Mouse (Mus musculus): Measurements from ENCODE around the gene Ost4. TPM values are rescaled to one million over a fixed set of nuclear protein-coding genes. Genes with fewer than 3 reads are reported as not detected.
A peak's percentile ranks its signal among the peaks of the same experiment; 100 is the strongest.

Ost4 gene
- polyA plus RNA-seq, 1 experiment from 2014 or later: 377 TPM

DNA sequence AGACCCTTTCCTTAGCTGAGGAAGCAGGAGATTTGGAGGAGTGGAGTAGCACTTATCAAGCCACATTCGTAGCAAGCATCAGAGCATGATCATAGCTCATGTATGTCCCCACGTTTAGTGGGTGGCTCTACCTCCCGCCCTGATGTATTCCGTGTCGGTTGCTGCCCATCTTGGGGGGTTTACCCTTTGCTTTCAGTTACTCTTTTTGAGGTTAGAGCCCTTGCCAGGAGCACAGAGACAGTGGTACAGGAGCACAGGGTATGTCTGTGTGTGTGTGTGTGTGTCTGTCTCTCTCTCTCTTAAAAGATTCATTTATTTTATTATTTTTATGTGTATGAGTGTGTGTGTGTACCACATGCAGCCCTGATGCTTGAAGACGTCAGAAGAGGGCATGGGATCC, 15.5 kb upstream of the Ost4 start:
- ATAC-seq (ENCODE audit: low read depth) (no peak), DNase-seq (no peak)
- Histone ChIP-seq H3K27ac (no peak overlapping the region), H3K27me3 (no peaks in the 10 kb centered on the region), H3K9me3 (replicated peaks) (no peaks in the 10 kb centered on the region), H3K36me3 (peaks cover 37% of the 10 kb centered on the region), H3K4me3 (replicated peaks) (peak overlapping the region; percentile 69), H3K4me2 (peak overlapping the region; percentile 87), H3K9ac (peak overlapping the region; percentile 76), H3K4me1 (replicated peaks) (peaks cover 60% of the 10 kb centered on the region)
- WGBS (ENCODE audit: insufficient replicate concordance): 59% methylated on average over 6 of the region's 6 CpGs

DNA sequence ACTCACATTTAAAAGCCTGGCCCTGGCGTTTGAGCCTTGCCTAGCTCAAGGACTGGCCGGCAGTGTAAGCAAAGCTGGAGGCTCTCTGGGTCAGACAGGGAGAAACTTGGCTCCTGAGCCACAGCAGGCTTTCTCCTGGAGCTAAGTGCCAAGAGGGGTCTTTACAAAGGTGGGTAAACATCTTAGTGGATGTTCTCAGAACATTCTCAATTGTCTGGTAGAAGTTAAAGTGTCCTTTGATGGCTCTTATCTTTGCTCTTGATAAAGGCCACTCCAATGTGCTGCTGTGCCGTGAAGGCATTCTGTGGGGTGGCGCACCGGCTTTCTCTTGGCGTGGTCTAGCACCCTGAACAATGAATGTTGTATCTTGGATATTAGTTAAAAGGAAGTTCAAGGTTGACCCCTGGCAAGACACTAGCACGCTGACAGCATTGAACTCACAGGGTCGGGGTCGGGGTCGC, 15.0 kb upstream of the Ost4 start:
- Histone ChIP-seq H3K27me3 (no peaks in the 10 kb centered on the region), H3K9ac (peak overlapping the region; percentile 76), H3K27ac (peak overlapping the region; percentile 81), H3K4me1 (replicated peaks) (peaks cover 60% of the 10 kb centered on the region), H3K9me3 (replicated peaks) (no peaks in the 10 kb centered on the region), H3K4me2 (peak overlapping the region; percentile 87), H3K36me3 (peaks cover 43% of the 10 kb centered on the region), H3K4me3 (replicated peaks) (peak overlapping the region; percentile 69)
- ATAC-seq (ENCODE audit: low read depth): no peak
- 40% methylated on average over 10 of the region's 10 CpGs for WGBS (ENCODE audit: insufficient replicate concordance)
- no peak for DNase-seq

DNA sequence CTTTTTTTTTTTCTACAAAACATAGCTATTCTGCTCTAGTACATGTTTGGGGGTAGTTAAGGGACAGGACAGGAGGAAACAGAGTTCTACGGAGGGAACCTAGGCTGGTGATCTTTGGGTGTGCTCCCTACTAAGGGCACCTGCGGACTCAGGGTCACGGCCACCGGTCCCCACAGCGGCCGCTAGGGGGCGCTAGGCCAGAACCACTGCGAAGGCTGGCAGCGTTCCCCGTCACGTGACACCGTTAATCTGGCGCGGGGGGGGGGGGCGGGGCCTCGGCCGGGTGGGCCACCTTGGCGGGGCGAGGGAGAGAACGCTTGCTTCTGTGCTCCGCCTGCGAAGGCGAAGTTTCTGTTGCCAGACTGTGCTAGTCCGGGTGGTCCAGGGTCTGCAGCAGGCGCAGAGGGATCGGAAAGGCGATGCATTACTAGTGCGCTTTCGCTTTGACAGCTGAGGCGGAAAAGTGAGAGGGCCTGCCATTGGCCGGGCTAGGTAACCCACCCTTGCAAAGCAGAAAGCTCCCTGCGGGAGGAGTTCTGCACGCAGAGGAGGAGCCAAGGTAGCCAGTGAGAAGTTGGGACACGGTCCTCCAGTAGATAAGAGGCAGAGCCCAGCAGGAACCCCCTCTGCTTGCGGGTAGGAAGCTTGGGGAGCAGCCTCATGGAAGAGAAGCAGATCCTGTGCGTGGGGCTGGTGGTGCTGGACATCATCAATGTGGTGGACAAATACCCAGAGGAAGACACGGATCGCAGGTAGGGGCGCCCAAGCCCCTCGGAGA, 13.9 kb upstream of the Ost4 start, which contains the start of gene Khk:
Khk (plus strand) TSS at position 176 of the 778 bp plus-strand sequence.
- Histone ChIP-seq H3K4me3 (replicated peaks) (peak within 1 kb of the TSS; percentile 69), H3K4me1 (replicated peaks) (peaks cover 68% of the 10 kb centered on the region), H3K4me2 (peak within 1 kb of the TSS; percentile 87), H3K27ac (peak within 1 kb of the TSS; percentile 81), H3K9me3 (replicated peaks) (no peaks in the 10 kb centered on the region), H3K36me3 (peaks cover 52% of the 10 kb centered on the region), H3K27me3 (no peaks in the 10 kb centered on the region), H3K9ac (peak within 1 kb of the TSS; percentile 76)
- whole genome bisulfite sequencing (ENCODE audit: insufficient replicate concordance): 2% methylated on average over 40 of the region's 40 CpGs
- DNase-seq: peak; percentile 85
- ATAC-seq (ENCODE audit: low read depth): peak; percentile 92

DNA sequence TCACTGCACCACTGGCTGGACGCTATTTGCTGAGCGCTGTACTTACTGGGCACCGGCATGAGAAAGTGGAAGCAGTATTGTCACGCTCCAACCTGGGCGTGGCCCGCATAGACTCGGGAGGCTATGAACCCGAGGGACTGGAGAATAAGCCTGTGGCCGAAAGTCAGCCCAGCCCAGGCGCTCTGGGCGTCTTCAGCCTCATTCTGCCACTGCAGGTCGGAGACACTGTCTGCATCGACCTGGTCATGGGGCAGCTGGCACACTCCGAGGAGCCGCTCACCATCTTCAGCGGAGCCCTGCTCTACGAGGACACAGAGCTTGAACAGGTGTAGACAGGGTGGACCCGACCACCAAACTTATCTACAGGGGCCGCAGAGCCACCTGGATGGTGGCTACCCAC, 13.0 kb upstream of the Ost4 start:
- H3K4me3 ChIP-seq (replicated peaks): peak overlapping the region; percentile 69
- ATAC-seq (ENCODE audit: low read depth) (no peak), DNase-seq (no peak)
- H3K9me3 ChIP-seq (replicated peaks): no peaks in the 10 kb centered on the region
- peak overlapping the region; percentile 23; the same call in 1 of the 2 replicates for H3K27ac ChIP-seq
- H3K27me3 ChIP-seq: no peaks in the 10 kb centered on the region
- H3K9ac ChIP-seq: peak overlapping the region; percentile 56; the same call in 1 of the 2 replicates
- peaks cover 52% of the 10 kb centered on the region for H3K36me3 ChIP-seq
- 64% methylated on average over 19 of the region's 19 CpGs for WGBS (ENCODE audit: insufficient replicate concordance)
- peaks cover 76% of the 10 kb centered on the region for H3K4me1 ChIP-seq (replicated peaks)
- peak overlapping the region; percentile 87 for H3K4me2 ChIP-seq

DNA sequence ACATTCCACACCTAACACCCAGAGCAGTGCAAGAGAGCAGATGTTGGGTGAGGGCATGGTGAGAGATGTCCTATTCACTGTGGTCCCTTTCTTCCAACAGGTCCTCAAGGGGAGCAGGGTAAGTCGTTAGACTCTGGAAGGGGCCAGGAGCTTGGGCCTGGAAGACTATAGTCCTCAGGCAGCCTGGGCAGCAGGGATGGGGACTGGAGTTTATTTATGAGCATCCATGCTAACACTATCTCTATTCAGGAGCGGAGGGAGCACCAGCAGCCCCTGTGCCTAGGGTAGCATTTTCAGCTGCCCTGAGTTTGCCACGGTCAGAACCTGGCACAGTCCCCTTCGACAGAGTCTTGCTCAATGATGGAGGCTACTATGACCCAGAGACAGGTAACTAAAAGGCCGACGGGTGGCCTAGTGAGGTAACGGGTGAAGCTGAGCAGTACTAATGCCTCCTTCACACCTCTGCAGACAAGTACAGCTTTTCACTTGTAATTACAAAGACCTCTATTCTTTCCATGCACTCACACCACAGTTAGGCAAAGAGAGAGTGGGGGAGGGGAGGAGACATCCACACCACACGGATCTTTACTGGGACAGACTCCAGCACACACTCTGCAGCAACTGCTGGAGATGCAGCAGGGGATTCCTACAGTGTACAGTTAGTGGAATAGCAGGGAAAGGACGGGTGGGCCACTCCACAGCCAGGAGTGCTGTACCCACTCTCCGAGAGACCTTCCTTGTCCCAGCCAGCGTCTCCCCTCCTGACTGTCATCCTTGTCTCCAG, 12.4 kb upstream of the Ost4 start:
- Histone ChIP-seq H3K27ac (no peak overlapping the region), H3K4me2 (peak overlapping the region; percentile 87), H3K27me3 (no peaks in the 10 kb centered on the region), H3K4me1 (replicated peaks) (peaks cover 82% of the 10 kb centered on the region), H3K36me3 (peaks cover 52% of the 10 kb centered on the region), H3K9me3 (replicated peaks) (no peaks in the 10 kb centered on the region), H3K9ac (0 out of 2 replicates have a peak overlapping the region, but pooled peaks have one; percentile 56), H3K4me3 (replicated peaks) (0 out of 2 replicates have a peak overlapping the region, but pooled peaks have one; percentile 69)
- ATAC-seq (ENCODE audit: low read depth) (no peak), DNase-seq (no peak)
- WGBS (ENCODE audit: insufficient replicate concordance): 71% methylated on average over 11 of the region's 11 CpGs

DNA sequence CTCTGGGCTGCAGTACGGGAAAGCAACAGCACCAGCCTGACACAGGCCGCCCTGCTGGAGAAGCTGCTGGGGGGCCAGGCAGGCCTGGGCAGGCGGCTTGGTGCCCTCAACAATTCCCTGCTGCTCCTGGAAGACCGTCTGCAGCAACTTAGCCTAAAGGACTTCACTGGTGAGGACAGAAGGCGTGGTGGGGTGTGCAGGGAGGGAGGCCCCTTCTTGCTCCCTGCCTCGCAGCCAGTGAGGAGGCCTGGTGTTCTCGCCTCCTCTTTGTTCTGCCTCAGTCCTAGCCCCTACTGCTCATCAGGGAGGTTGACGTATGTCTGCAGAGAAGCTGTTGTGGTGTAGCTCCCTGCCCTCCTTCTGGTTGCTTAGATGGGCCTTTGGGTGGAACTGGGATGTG, 11.1 kb upstream of the Ost4 start:
- Histone ChIP-seq H3K27me3 (no peaks in the 10 kb centered on the region), H3K4me2 (no peak overlapping the region), H3K9me3 (replicated peaks) (no peaks in the 10 kb centered on the region), H3K36me3 (peaks cover 43% of the 10 kb centered on the region), H3K27ac (no peak overlapping the region), H3K4me1 (replicated peaks) (peaks cover 87% of the 10 kb centered on the region), H3K4me3 (replicated peaks) (no peak overlapping the region), H3K9ac (no peak overlapping the region)
- DNase-seq: no peak
- WGBS (ENCODE audit: insufficient replicate concordance): 71% methylated on average over 8 of the region's 8 CpGs
- no peak for ATAC-seq (ENCODE audit: low read depth)

DNA sequence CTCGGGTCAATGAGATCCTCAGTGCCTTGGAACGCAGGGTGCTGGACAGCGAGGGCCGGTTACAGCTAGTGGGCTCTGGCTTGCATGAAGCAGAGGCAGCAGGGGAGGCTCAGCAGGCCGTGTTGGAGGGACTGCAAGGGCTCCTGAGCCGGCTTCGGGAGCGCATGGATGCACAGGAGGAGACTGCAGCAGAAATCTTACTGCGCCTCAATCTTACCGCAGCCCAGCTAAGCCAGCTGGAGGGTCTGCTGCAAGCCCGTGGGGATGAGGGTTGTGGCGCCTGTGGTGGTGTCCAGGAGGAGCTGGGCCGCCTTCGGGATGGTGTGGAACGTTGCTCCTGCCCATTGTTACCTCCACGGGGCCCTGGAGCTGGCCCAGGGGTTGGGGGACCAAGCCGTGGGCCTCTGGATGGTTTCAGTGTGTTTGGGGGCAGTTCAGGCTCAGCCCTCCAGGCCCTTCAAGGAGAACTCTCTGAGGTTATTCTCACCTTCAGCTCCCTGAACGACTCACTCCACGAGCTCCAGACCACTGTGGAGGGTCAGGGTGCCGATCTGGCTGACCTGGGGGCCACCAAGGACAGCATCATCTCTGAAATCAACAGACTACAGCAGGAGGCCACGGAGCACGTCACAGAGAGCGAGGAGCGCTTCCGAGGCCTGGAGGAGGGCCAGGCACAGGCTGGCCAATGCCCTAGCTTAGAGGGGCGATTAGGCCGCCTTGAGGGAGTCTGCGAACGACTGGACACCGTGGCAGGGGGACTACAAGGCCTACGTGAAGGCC, 10.5 kb upstream of the Ost4 start:
- WGBS (ENCODE audit: insufficient replicate concordance): 84% methylated on average over 31 of the region's 31 CpGs
- no peaks in the 10 kb centered on the region for H3K27me3 ChIP-seq
- H3K9me3 ChIP-seq (replicated peaks): no peaks in the 10 kb centered on the region
- no peak for ATAC-seq (ENCODE audit: low read depth)
- H3K9ac ChIP-seq: no peak overlapping the region
- no peak overlapping the region for H3K4me3 ChIP-seq (replicated peaks)
- H3K27ac ChIP-seq: no peak overlapping the region
- peaks cover 43% of the 10 kb centered on the region for H3K36me3 ChIP-seq
- DNase-seq: no peak
- H3K4me2 ChIP-seq: no peak overlapping the region
- peaks cover 87% of the 10 kb centered on the region for H3K4me1 ChIP-seq (replicated peaks)

DNA sequence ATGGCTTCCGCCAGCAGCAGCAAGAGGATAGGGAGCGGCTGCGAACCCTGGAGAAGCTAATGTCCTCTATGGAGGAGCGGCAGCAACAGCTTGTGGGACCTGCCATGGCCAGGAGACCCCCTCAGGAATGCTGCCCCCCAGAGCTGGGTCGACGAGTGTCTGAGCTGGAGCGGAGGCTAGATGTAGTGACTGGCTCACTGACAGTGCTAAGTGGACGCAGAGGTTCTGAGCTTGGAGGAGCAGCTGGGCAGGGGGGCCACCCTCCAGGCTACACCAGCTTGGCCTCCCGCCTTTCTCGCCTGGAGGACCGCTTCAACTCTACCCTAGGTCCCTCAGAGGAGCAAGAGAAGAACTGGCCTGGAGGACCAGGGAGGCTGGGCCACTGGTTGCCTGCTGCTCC, 9.8 kb upstream of the Ost4 start:
- H3K4me3 ChIP-seq (replicated peaks): no peak overlapping the region
- H3K9me3 ChIP-seq (replicated peaks): no peaks in the 10 kb centered on the region
- peaks cover 87% of the 10 kb centered on the region for H3K4me1 ChIP-seq (replicated peaks)
- H3K4me2 ChIP-seq: no peak overlapping the region
- ATAC-seq (ENCODE audit: low read depth) (no peak), DNase-seq (no peak)
- 83% methylated on average over 11 of the region's 11 CpGs for WGBS (ENCODE audit: insufficient replicate concordance)
- 0 out of 2 replicates have a peak overlapping the region, but pooled peaks have one; percentile 6 for H3K9ac ChIP-seq
- 0 out of 2 replicates have a peak overlapping the region, but pooled peaks have one; percentile 68 for H3K27ac ChIP-seq
- H3K36me3 ChIP-seq: peaks cover 43% of the 10 kb centered on the region
- no peaks in the 10 kb centered on the region for H3K27me3 ChIP-seq

DNA sequence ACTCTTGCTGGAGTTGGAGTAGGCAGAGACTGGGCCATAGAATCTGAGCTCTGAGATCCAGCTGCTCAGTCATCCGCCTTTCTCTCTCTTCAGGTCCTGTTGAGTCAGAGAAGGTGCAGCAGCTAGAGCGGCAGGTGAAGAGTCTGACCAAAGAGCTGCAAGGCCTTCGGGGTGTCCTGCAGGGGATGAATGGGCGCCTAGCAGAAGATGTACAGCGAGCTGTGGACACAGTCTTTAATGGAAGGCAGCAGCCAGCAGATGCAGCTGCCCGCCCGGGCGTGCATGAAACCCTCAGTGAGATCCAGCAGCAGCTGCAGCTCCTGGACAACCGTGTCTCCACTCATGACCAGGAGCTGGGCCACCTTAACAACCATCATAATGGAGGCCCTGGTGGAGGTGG, 9.3 kb upstream of the Ost4 start:
- Histone ChIP-seq H3K36me3 (peaks cover 43% of the 10 kb centered on the region), H3K27me3 (no peaks in the 10 kb centered on the region), H3K27ac (peak overlapping the region; percentile 68), H3K4me3 (replicated peaks) (no peak overlapping the region), H3K9ac (no peak overlapping the region), H3K9me3 (replicated peaks) (no peaks in the 10 kb centered on the region), H3K4me1 (replicated peaks) (peaks cover 87% of the 10 kb centered on the region), H3K4me2 (peak overlapping the region; percentile 5; the same call in 1 of the 2 replicates)
- 76% methylated on average over 9 of the region's 9 CpGs for WGBS (ENCODE audit: insufficient replicate concordance)
- ATAC-seq (ENCODE audit: low read depth) (no peak), DNase-seq (no peak)

DNA sequence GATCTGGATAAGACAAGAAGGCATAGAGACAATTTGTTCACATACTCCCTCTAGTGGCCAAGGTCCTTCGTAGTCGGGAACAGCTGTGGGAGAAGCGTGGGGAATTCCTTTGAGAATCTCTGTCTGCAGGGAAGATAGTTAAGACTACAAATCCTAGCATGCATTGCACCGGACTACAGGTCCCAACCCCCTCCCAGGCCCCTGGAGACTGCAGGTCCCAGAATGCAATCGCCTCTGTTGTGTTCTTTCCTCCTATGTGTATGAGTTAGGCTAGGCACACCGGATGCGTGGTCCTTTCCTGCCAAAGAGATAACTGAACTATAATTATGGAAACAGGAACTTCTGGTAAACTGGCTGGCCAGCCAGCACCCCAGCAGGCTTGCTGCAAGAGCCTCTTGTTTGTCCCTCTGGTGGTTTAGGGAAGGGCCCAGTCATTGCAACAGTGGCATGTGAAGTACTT, 8.4 kb upstream of the Ost4 start:
- peaks cover 87% of the 10 kb centered on the region for H3K4me1 ChIP-seq (replicated peaks)
- H3K27ac ChIP-seq: peak overlapping the region; percentile 83
- H3K9ac ChIP-seq: peak overlapping the region; percentile 1; the same call in 1 of the 2 replicates
- H3K9me3 ChIP-seq (replicated peaks): no peaks in the 10 kb centered on the region
- peak overlapping the region; percentile 67 for H3K4me2 ChIP-seq
- 3% methylated on average over 7 of the region's 7 CpGs for WGBS (ENCODE audit: insufficient replicate concordance)
- H3K36me3 ChIP-seq: peaks cover 42% of the 10 kb centered on the region
- H3K27me3 ChIP-seq: no peaks in the 10 kb centered on the region
- DNase-seq: peak; percentile 62
- ATAC-seq (ENCODE audit: low read depth): peak; percentile 71
- H3K4me3 ChIP-seq (replicated peaks): peak overlapping the region; percentile 59; the same call in 1 of the 2 replicates

All from liver, embryonic 13.5 days (tissue).